ENCODE assay signal across 24 mouse cellular contexts in genomic region chr6:53937143-53938134, GRCm38 (mm10). TPM values are rescaled to one million over a fixed set of nuclear protein-coding genes. Genes with fewer than 3 reads are reported as not detected.
DNase-seq lines count a peak whose midpoint lies in the region; ATAC-seq lines count a peak whose summit lies in the region.
"Had no signal": no experiment of that assay in that cellular context is flagged by ENCODE, and none has a peak within 500 bp of the region (broad histone marks: within the 10 kb centered on the region; RNA-seq: fewer than 3 reads in every experiment).

No protein-coding gene starts in this region.

- H3K4me2 ChIP-seq in kidney, embryonic 16.5 days (replicated peaks; ENCODE audit: low read depth, low read length) = no peak overlapping the region
- no peak overlapping the region for H3K4me2 ChIP-seq in intestine, embryonic 15.5 days (replicated peaks)
- no peak overlapping the region for H3K4me2 ChIP-seq in lung, embryonic 16.5 days (ENCODE audit: low read depth, low read length)
- no peak overlapping the region for H3K4me2 ChIP-seq in stomach, embryonic 15.5 days
- H3K4me2 ChIP-seq: heart, embryonic 13.5 days; hindbrain, embryonic 12.5 days; liver, embryonic 11.5 days; midbrain, embryonic 15.5 days; neural tube, embryonic 13.5 days had no signal

- H3K4me1 ChIP-seq in kidney, embryonic 16.5 days (ENCODE audit: insufficient read depth, low read length) = peaks cover 18% of the 10 kb centered on the region
- H3K4me1 ChIP-seq in intestine, embryonic 15.5 days (replicated peaks) = peaks cover 12% of the 10 kb centered on the region; the same call in 1 of the 2 replicates
- peaks cover 17% of the 10 kb centered on the region; the same call in 1 of the 2 replicates for H3K4me1 ChIP-seq in lung, embryonic 16.5 days (replicated peaks; ENCODE audit: control insufficient read depth, insufficient read depth, low read length)
- no peaks in the 10 kb centered on the region for H3K4me1 ChIP-seq in stomach, embryonic 15.5 days

- H3K27me3 ChIP-seq in kidney, embryonic 16.5 days (ENCODE audit: insufficient read depth, low read length) = no peaks in the 10 kb centered on the region
- H3K27me3 ChIP-seq in intestine, embryonic 15.5 days (replicated peaks) = no peaks in the 10 kb centered on the region
- no peaks in the 10 kb centered on the region for H3K27me3 ChIP-seq in lung, embryonic 16.5 days (ENCODE audit: control insufficient read depth, insufficient read depth, low read depth, low read length)
- H3K27me3 ChIP-seq in stomach, embryonic 15.5 days (replicated peaks) = no peaks in the 10 kb centered on the region
- H3K27me3 ChIP-seq: heart, embryonic 13.5 days; hindbrain, embryonic 12.5 days; midbrain, embryonic 15.5 days; neural tube, embryonic 13.5 days had no signal

- ATAC-seq in kidney, embryonic 16.5 days (ENCODE audit: low FRiP score, low TSS enrichment) = peak; percentile 51; the same call in 1 of the 2 replicates
- ATAC-seq in intestine, embryonic 15.5 days = peak; percentile 89
- ATAC-seq in lung, embryonic 16.5 days (ENCODE audit: low read depth) = peak; percentile 75
- ATAC-seq in stomach, embryonic 15.5 days (ENCODE audit: insufficient read depth, low FRiP score, low read depth) = peak; percentile 70; the same call in 1 of the 2 replicates
- ATAC-seq: CD4-positive, CD25-positive, alpha-beta regulatory T cell, adult 4 months; forebrain, embryonic 16.5 days; midbrain, embryonic 15.5 days had no signal

- H3K9me3 ChIP-seq in kidney, embryonic 16.5 days (ENCODE audit: low read length) = no peaks in the 10 kb centered on the region
- no peaks in the 10 kb centered on the region for H3K9me3 ChIP-seq in intestine, embryonic 15.5 days
- H3K9me3 ChIP-seq in lung, embryonic 16.5 days (ENCODE audit: control insufficient read depth, low read length) = no peaks in the 10 kb centered on the region
- H3K9me3 ChIP-seq in stomach, embryonic 15.5 days = no peaks in the 10 kb centered on the region
- H3K9me3 ChIP-seq: heart, embryonic 13.5 days; hindbrain, embryonic 12.5 days; midbrain, embryonic 15.5 days; neural tube, embryonic 13.5 days had no signal

- WGBS in kidney, embryonic 16.5 days = 66% methylated on average over 15 of the region's 15 CpGs
- whole genome bisulfite sequencing in intestine, embryonic 15.5 days = 62% methylated on average over 15 of the region's 15 CpGs
- whole genome bisulfite sequencing in lung, embryonic 16.5 days = 54% methylated on average over 15 of the region's 15 CpGs
- WGBS in stomach, embryonic 15.5 days = 64% methylated on average over 15 of the region's 15 CpGs

- DNase-seq in kidney, postnatal 25 days = no peak
- DNase-seq in ovary, adult 18-20 months (ENCODE audit: low spot score) = no peak
- no peak for DNase-seq in right cerebral cortex, postnatal 10 days (ENCODE audit: low spot score in 2 of 2)
- DNase-seq in Muller cell, postnatal 12 days (ENCODE audit: inconsistent ontology term) = no peak
- DNase-seq: adrenal gland, postnatal 36 days; cerebellum, adult 9-10 months; gastrocnemius, postnatal 10 days; heart, adult 18-20 months; kidney, adult 8-10 months; thymus, postnatal 14 days had no signal

- no peaks in the 10 kb centered on the region for H3K36me3 ChIP-seq in kidney, embryonic 16.5 days (ENCODE audit: insufficient read depth, low read length)
- H3K36me3 ChIP-seq in intestine, embryonic 15.5 days = no peaks in the 10 kb centered on the region
- no peaks in the 10 kb centered on the region for H3K36me3 ChIP-seq in lung, embryonic 16.5 days (ENCODE audit: control insufficient read depth, insufficient read depth, low read length)
- H3K36me3 ChIP-seq in stomach, embryonic 15.5 days = no peaks in the 10 kb centered on the region
- H3K36me3 ChIP-seq: heart, embryonic 13.5 days; hindbrain, embryonic 12.5 days; midbrain, embryonic 15.5 days; neural tube, embryonic 13.5 days had no signal

- H3K9ac ChIP-seq in kidney, embryonic 16.5 days (replicated peaks; ENCODE audit: low read length) = no peak overlapping the region
- H3K9ac ChIP-seq in intestine, embryonic 15.5 days = no peak overlapping the region
- no peak overlapping the region for H3K9ac ChIP-seq in lung, embryonic 16.5 days (ENCODE audit: low read length)
- no peak overlapping the region for H3K9ac ChIP-seq in stomach, embryonic 15.5 days
- H3K9ac ChIP-seq: heart, embryonic 13.5 days; hindbrain, embryonic 12.5 days; midbrain, embryonic 15.5 days; neural tube, embryonic 13.5 days had no signal

- no peak overlapping the region for H3K4me3 ChIP-seq in kidney, embryonic 16.5 days (ENCODE audit: low read length)
- H3K4me3 ChIP-seq in intestine, embryonic 15.5 days (replicated peaks) = no peak overlapping the region
- no peak overlapping the region for H3K4me3 ChIP-seq in lung, embryonic 16.5 days (ENCODE audit: low read length)
- no peak overlapping the region for H3K4me3 ChIP-seq in stomach, embryonic 15.5 days (replicated peaks)
- H3K4me3 ChIP-seq: heart, embryonic 13.5 days; hindbrain, embryonic 12.5 days; left cerebral cortex, adult 2 months; midbrain, embryonic 15.5 days; myocyte; neural tube, embryonic 13.5 days had no signal

- no peak overlapping the region for H3K27ac ChIP-seq in kidney, embryonic 16.5 days (ENCODE audit: low read length)
- no peak overlapping the region for H3K27ac ChIP-seq in intestine, embryonic 15.5 days
- H3K27ac ChIP-seq in lung, embryonic 16.5 days (ENCODE audit: low read length) = no peak overlapping the region
- H3K27ac ChIP-seq in stomach, embryonic 15.5 days = peak overlapping the region; percentile 26; the same call in 1 of the 2 replicates
- H3K27ac ChIP-seq: heart, embryonic 13.5 days; hindbrain, embryonic 12.5 days; left cerebral cortex, adult 2 months; midbrain, embryonic 15.5 days; neural tube, embryonic 13.5 days had no signal

RNA-seq across cellular contexts. Expression of gene Cpvl, which starts 41.0 kb away (rescaled TPM):
- polyA plus RNA-seq in kidney, embryonic 16.5 days (2015; fragmentation: Nextera tagmentation; extraction: Ambion mirVana) = 0.35 TPM in 2 replicates
- polyA plus RNA-seq in intestine, embryonic 15.5 days (2015; fragmentation: Nextera tagmentation; extraction: Ambion mirVana) = 0.09 and 0.35 TPM in 2 replicates
- 0.10 TPM in 1 of 2 replicates, not detected in the other for polyA plus RNA-seq in lung, embryonic 16.5 days (2015; fragmentation: Nextera tagmentation; extraction: Ambion mirVana)
- 0.09 and 0.19 TPM in 2 replicates for polyA plus RNA-seq in stomach, embryonic 15.5 days (2015; fragmentation: Nextera tagmentation; extraction: Ambion mirVana)
- polyA plus RNA-seq: CD4-positive, CD25-positive, alpha-beta regulatory T cell, adult 4 months; embryonic facial prominence, embryonic 14.5 days; forebrain, embryonic 16.5 days; heart, embryonic 13.5 days; hindbrain, embryonic 12.5 days; liver, embryonic 11.5 days; midbrain, embryonic 15.5 days; myocyte; neural tube, embryonic 13.5 days had no signal
